Comparison of ENCODE assay signal across 26 mouse cellular contexts in genomic region chr5:92880393-92880792, GRCm38 (mm10).
A peak's percentile ranks its signal among the peaks of the same experiment; 100 is the strongest.
DNase-seq lines count a peak whose midpoint lies in the region; ATAC-seq lines count a peak whose summit lies in the region.
"Had no signal": no experiment of that assay in that cellular context is flagged by ENCODE, and none has a peak within 500 bp of the region (broad histone marks: within the 10 kb centered on the region; RNA-seq: fewer than 3 reads in every experiment).

No protein-coding gene starts in this region.

- H3K9ac ChIP-seq in intestine, embryonic 15.5 days = no peak overlapping the region
- no peak overlapping the region for H3K9ac ChIP-seq in stomach, embryonic 15.5 days
- H3K9ac ChIP-seq: embryonic facial prominence, embryonic 12.5 days; heart, embryonic 15.5 days; hindbrain, embryonic 15.5 days; limb, embryonic 12.5 days; liver, postnatal 0 days; midbrain, embryonic 13.5 days had no signal

- peak overlapping the region; percentile 54 for H3K27ac ChIP-seq in intestine, embryonic 15.5 days
- peak overlapping the region; percentile 16; the same call in 1 of the 2 replicates for H3K27ac ChIP-seq in stomach, embryonic 15.5 days
- H3K27ac ChIP-seq: embryonic facial prominence, embryonic 12.5 days; heart, adult 2 months; heart, embryonic 15.5 days; hindbrain, embryonic 15.5 days; limb, embryonic 12.5 days; midbrain, embryonic 13.5 days had no signal

- peak; percentile 79 for ATAC-seq in intestine, embryonic 15.5 days
- 0 out of 2 replicates have a peak, but pooled peaks have one; percentile 51 for ATAC-seq in stomach, embryonic 15.5 days (ENCODE audit: insufficient read depth, low FRiP score, low read depth)
- ATAC-seq: liver, postnatal 0 days; midbrain, embryonic 13.5 days; Patski had no signal

- DNase-seq in lung, adult 18-20 months = peak; percentile 73 to 78
- peak; percentile 38 for DNase-seq in lung, postnatal 14 days
- no peak for DNase-seq in cerebellum, adult 9-10 months
- no peak for DNase-seq in right cerebral cortex, adult 2 months (ENCODE audit: low spot score in 2 of 2)
- DNase-seq in left cerebral cortex, postnatal 10 days (ENCODE audit: extremely low spot score in 1 of 2, low spot score in 2 of 2) = no peak
- DNase-seq: adrenal gland, adult 2 months; cerebellum, adult 11-12 months; cerebellum, postnatal 14 days; gastrocnemius, postnatal 36 days; heart, adult 2 months; kidney, adult 18-20 months; liver, postnatal 0 days; right cerebral cortex, postnatal 14 days; spleen, adult 18-20 months had no signal

- H3K4me3 ChIP-seq in intestine, embryonic 15.5 days (replicated peaks) = no peak overlapping the region
- no peak overlapping the region for H3K4me3 ChIP-seq in stomach, embryonic 15.5 days (replicated peaks)
- H3K4me3 ChIP-seq: embryonic facial prominence, embryonic 12.5 days; heart, adult 2 months; heart, embryonic 15.5 days; hindbrain, embryonic 15.5 days; limb, embryonic 12.5 days; megakaryocyte, embryonic 14.5 days; midbrain, embryonic 13.5 days had no signal

- no peaks in the 10 kb centered on the region for H3K27me3 ChIP-seq in intestine, embryonic 15.5 days (replicated peaks)
- no peaks in the 10 kb centered on the region for H3K27me3 ChIP-seq in stomach, embryonic 15.5 days (replicated peaks)
- H3K27me3 ChIP-seq: CH12.LX; embryonic facial prominence, embryonic 12.5 days; heart, embryonic 15.5 days; hindbrain, embryonic 15.5 days; limb, embryonic 12.5 days; megakaryocyte, embryonic 14.5 days; midbrain, embryonic 13.5 days; Patski had no signal

- H3K36me3 ChIP-seq in intestine, embryonic 15.5 days = no peaks in the 10 kb centered on the region
- H3K36me3 ChIP-seq in stomach, embryonic 15.5 days = no peaks in the 10 kb centered on the region
- H3K36me3 ChIP-seq: embryonic facial prominence, embryonic 12.5 days; G1E; heart, embryonic 15.5 days; hindbrain, embryonic 15.5 days; limb, embryonic 12.5 days; midbrain, embryonic 13.5 days had no signal

- H3K4me2 ChIP-seq in intestine, embryonic 15.5 days (replicated peaks) = no peak overlapping the region
- no peak overlapping the region for H3K4me2 ChIP-seq in stomach, embryonic 15.5 days
- H3K4me2 ChIP-seq: embryonic facial prominence, embryonic 12.5 days; heart, embryonic 15.5 days; hindbrain, embryonic 15.5 days; limb, embryonic 12.5 days; liver, embryonic 11.5 days; midbrain, embryonic 13.5 days had no signal

- WGBS in intestine, embryonic 15.5 days = 58% methylated on average over 2 of the region's 2 CpGs
- WGBS in stomach, embryonic 15.5 days = 49% methylated on average over 2 of the region's 2 CpGs

- intact Hi-C loops in left cerebral cortex, postnatal 10 days (cut with DNase I) = loop anchor here (10.0 kb wide), 1 partner anchor 196 kb away; the partner anchor contains the start of gene Shroom3

- H3K9me3 ChIP-seq in intestine, embryonic 15.5 days = no peaks in the 10 kb centered on the region
- no peaks in the 10 kb centered on the region for H3K9me3 ChIP-seq in stomach, embryonic 15.5 days
- H3K9me3 ChIP-seq: embryonic facial prominence, embryonic 12.5 days; heart, embryonic 15.5 days; hindbrain, embryonic 15.5 days; limb, embryonic 12.5 days; megakaryocyte, embryonic 14.5 days; midbrain, embryonic 13.5 days had no signal

- no peaks in the 10 kb centered on the region for H3K4me1 ChIP-seq in intestine, embryonic 15.5 days (replicated peaks)
- no peaks in the 10 kb centered on the region for H3K4me1 ChIP-seq in stomach, embryonic 15.5 days
- H3K4me1 ChIP-seq: embryonic facial prominence, embryonic 12.5 days; hindbrain, embryonic 15.5 days; limb, embryonic 12.5 days; megakaryocyte, embryonic 14.5 days; midbrain, embryonic 13.5 days had no signal

Comparison
In these comparisons a context has a peak if more than half of its experiments do, and no peak if none do; other contexts are left out.
1. DNase-seq: peak in lung, adult 18-20 months (2 of 2) and lung, postnatal 14 days (single experiment); none in cerebellum, adult 9-10 months (single experiment), right cerebral cortex, adult 2 months (0 of 2) and left cerebral cortex, postnatal 10 days (0 of 2).